Mouse (Mus musculus): ENCODE results near the gene Vasn.
A peak's percentile ranks its signal among the peaks of the same experiment; 100 is the strongest.

- no peak for TF ChIP-seq EP300 (optimal IDR thresholded peaks at IDR 0.05)
- TF ChIP-seq CTCF (IDR thresholded peaks at IDR 0.05; ENCODE audit: low read depth): peak; percentile 76
Measured at GRCm38 (mm10) chr16:4632050-4632449, 7.7 kb upstream of the Vasn start.
